Mouse (Mus musculus): Measurements from ENCODE around the gene Prss27. TPM values are rescaled to one million over a fixed set of nuclear protein-coding genes. Genes with fewer than 3 reads are reported as not detected.

The Prss27 gene
- polyA plus RNA-seq, 1 experiment from 2014 or later: 0.38 TPM

GRCm38 (mm10) chr17:24006930-24007329, 31.0 kb upstream of the Prss27 start:
- WGBS: 37% methylated on average over 2 of the region's 2 CpGs

GRCm38 (mm10) chr17:24007391-24007790, 30.6 kb upstream of the Prss27 start:
- no peaks in the 10 kb centered on the region for H3K36me3 ChIP-seq
- H3K4me1 ChIP-seq: no peaks in the 10 kb centered on the region
- 72% methylated on average over 1 of the region's 1 CpGs for WGBS
- no peak overlapping the region for H3K4me3 ChIP-seq
- no peak overlapping the region for H3K4me2 ChIP-seq
- no peaks in the 10 kb centered on the region for H3K9me3 ChIP-seq
- 0 out of 2 replicates have a peak, but pooled peaks cover 2% of the 10 kb centered on the region for H3K27me3 ChIP-seq
- H3K9ac ChIP-seq: no peak overlapping the region
- no peak overlapping the region for H3K27ac ChIP-seq
- ATAC-seq (ENCODE audit: insufficient number of reproducible peaks, insufficient read depth, low FRiP score, low TSS enrichment, low read depth): no peak

More at GRCm38 (mm10) chr17:24006930-24007329, 31.0 kb upstream of the Prss27 start:
- H3K36me3 ChIP-seq: no peaks in the 10 kb centered on the region
- no peak overlapping the region for H3K4me2 ChIP-seq
- no peak overlapping the region for H3K4me3 ChIP-seq
- 0 out of 2 replicates have a peak, but pooled peaks cover 2% of the 10 kb centered on the region for H3K27me3 ChIP-seq
- ATAC-seq (ENCODE audit: insufficient number of reproducible peaks, insufficient read depth, low FRiP score, low TSS enrichment, low read depth): no peak
- no peaks in the 10 kb centered on the region for H3K4me1 ChIP-seq
- no peak overlapping the region for H3K27ac ChIP-seq
- no peak overlapping the region for H3K9ac ChIP-seq
- H3K9me3 ChIP-seq: no peaks in the 10 kb centered on the region

GRCm38 (mm10) chr17:24008105-24008504, 29.8 kb upstream of the Prss27 start:
- Histone ChIP-seq H3K4me2 (no peak overlapping the region), H3K4me1 (no peaks in the 10 kb centered on the region), H3K27ac (no peak overlapping the region), H3K27me3 (0 out of 2 replicates have a peak, but pooled peaks cover 2% of the 10 kb centered on the region), H3K9me3 (no peaks in the 10 kb centered on the region), H3K36me3 (no peaks in the 10 kb centered on the region), H3K4me3 (no peak overlapping the region), H3K9ac (no peak overlapping the region)
- 77% methylated on average over 4 of the region's 4 CpGs for WGBS
- ATAC-seq (ENCODE audit: insufficient number of reproducible peaks, insufficient read depth, low FRiP score, low TSS enrichment, low read depth): no peak

GRCm38 (mm10) chr17:24009617-24010016, 28.3 kb upstream of the Prss27 start:
- no peaks in the 10 kb centered on the region for H3K36me3 ChIP-seq
- no peaks in the 10 kb centered on the region for H3K9me3 ChIP-seq
- H3K27me3 ChIP-seq: 0 out of 2 replicates have a peak, but pooled peaks cover 2% of the 10 kb centered on the region
- H3K4me2 ChIP-seq: no peak overlapping the region
- H3K4me3 ChIP-seq: no peak overlapping the region
- H3K27ac ChIP-seq: no peak overlapping the region
- no peaks in the 10 kb centered on the region for H3K4me1 ChIP-seq
- no peak overlapping the region for H3K9ac ChIP-seq
- 57% methylated on average over 5 of the region's 5 CpGs for WGBS
- ATAC-seq (ENCODE audit: insufficient number of reproducible peaks, insufficient read depth, low FRiP score, low TSS enrichment, low read depth): no peak

GRCm38 (mm10) chr17:24012921-24013320, 25.0 kb upstream of the Prss27 start:
- no peak overlapping the region for H3K4me2 ChIP-seq
- H3K9me3 ChIP-seq: no peaks in the 10 kb centered on the region
- H3K4me3 ChIP-seq: no peak overlapping the region
- H3K27ac ChIP-seq: no peak overlapping the region
- WGBS: 91% methylated on average over 2 of the region's 2 CpGs
- no peaks in the 10 kb centered on the region for H3K4me1 ChIP-seq
- H3K36me3 ChIP-seq: no peaks in the 10 kb centered on the region
- 0 out of 2 replicates have a peak, but pooled peaks cover 2% of the 10 kb centered on the region for H3K27me3 ChIP-seq
- ATAC-seq (ENCODE audit: insufficient number of reproducible peaks, insufficient read depth, low FRiP score, low TSS enrichment, low read depth): no peak
- H3K9ac ChIP-seq: no peak overlapping the region

GRCm38 (mm10) chr17:24014433-24014965, 23.4 kb upstream of the Prss27 start:
- Histone ChIP-seq H3K4me3 (no peak overlapping the region), H3K4me1 (no peaks in the 10 kb centered on the region), H3K9me3 (no peaks in the 10 kb centered on the region), H3K27ac (no peak overlapping the region), H3K36me3 (no peaks in the 10 kb centered on the region), H3K4me2 (no peak overlapping the region), H3K9ac (no peak overlapping the region), H3K27me3 (no peaks in the 10 kb centered on the region)
- whole genome bisulfite sequencing: 85% methylated on average over 5 of the region's 5 CpGs
- ATAC-seq (ENCODE audit: insufficient number of reproducible peaks, insufficient read depth, low FRiP score, low TSS enrichment, low read depth): no peak

- no peaks in the 10 kb centered on the region for H3K36me3 ChIP-seq
- WGBS: 31% methylated on average over 14 of the region's 14 CpGs
Observed at GRCm38 (mm10) chr17:24015727-24016126, 22.2 kb upstream of the Prss27 start.

GRCm38 (mm10) chr17:24020696-24021095, 17.2 kb upstream of the Prss27 start:
- no peak for ATAC-seq (ENCODE audit: insufficient number of reproducible peaks, insufficient read depth, low FRiP score, low TSS enrichment, low read depth)
- Histone ChIP-seq H3K4me3 (no peak overlapping the region), H3K4me1 (peaks cover 16% of the 10 kb centered on the region), H3K27ac (0 out of 2 replicates have a peak overlapping the region, but pooled peaks have one; percentile 17), H3K4me2 (no peak overlapping the region), H3K27me3 (no peaks in the 10 kb centered on the region), H3K9me3 (no peaks in the 10 kb centered on the region), H3K36me3 (no peaks in the 10 kb centered on the region), H3K9ac (no peak overlapping the region)
- WGBS: 45% methylated on average over 6 of the region's 6 CpGs

More at GRCm38 (mm10) chr17:24015727-24016126, 22.2 kb upstream of the Prss27 start:
- Histone ChIP-seq H3K4me1 (0 out of 2 replicates have a peak, but pooled peaks cover 3% of the 10 kb centered on the region), H3K27me3 (no peaks in the 10 kb centered on the region), H3K4me3 (no peak overlapping the region), H3K27ac (no peak overlapping the region), H3K9ac (no peak overlapping the region), H3K4me2 (no peak overlapping the region), H3K9me3 (no peaks in the 10 kb centered on the region)
- no peak for ATAC-seq (ENCODE audit: insufficient number of reproducible peaks, insufficient read depth, low FRiP score, low TSS enrichment, low read depth)

- 71% methylated on average over 5 of the region's 5 CpGs for WGBS
- ATAC-seq (ENCODE audit: insufficient number of reproducible peaks, insufficient read depth, low FRiP score, low TSS enrichment, low read depth): no peak
- H3K27me3 ChIP-seq: no peaks in the 10 kb centered on the region
- peaks cover 16% of the 10 kb centered on the region for H3K4me1 ChIP-seq
- H3K9me3 ChIP-seq: no peaks in the 10 kb centered on the region
- no peak overlapping the region for H3K4me3 ChIP-seq
- no peak overlapping the region for H3K9ac ChIP-seq
- no peaks in the 10 kb centered on the region for H3K36me3 ChIP-seq
- H3K27ac ChIP-seq: 0 out of 2 replicates have a peak overlapping the region, but pooled peaks have one; percentile 17
- H3K4me2 ChIP-seq: no peak overlapping the region
Observed at GRCm38 (mm10) chr17:24021375-24022199, 16.4 kb upstream of the Prss27 start.

GRCm38 (mm10) chr17:24029477-24029876, 8.5 kb upstream of the Prss27 start:
- Histone ChIP-seq H3K27me3 (peaks cover 3% of the 10 kb centered on the region; the same call in 1 of the 2 replicates), H3K4me2 (no peak overlapping the region), H3K9ac (no peak overlapping the region), H3K36me3 (no peaks in the 10 kb centered on the region), H3K4me3 (no peak overlapping the region), H3K27ac (no peak overlapping the region), H3K4me1 (peaks cover 3% of the 10 kb centered on the region; the same call in 1 of the 2 replicates), H3K9me3 (no peaks in the 10 kb centered on the region)
- 61% methylated on average over 7 of the region's 7 CpGs for WGBS
- no peak for ATAC-seq (ENCODE audit: insufficient number of reproducible peaks, insufficient read depth, low FRiP score, low TSS enrichment, low read depth)

GRCm38 (mm10) chr17:24030551-24030950, 7.4 kb upstream of the Prss27 start:
- peaks cover 3% of the 10 kb centered on the region; the same call in 1 of the 2 replicates for H3K27me3 ChIP-seq
- no peak overlapping the region for H3K9ac ChIP-seq
- H3K4me3 ChIP-seq: no peak overlapping the region
- H3K9me3 ChIP-seq: no peaks in the 10 kb centered on the region
- no peak overlapping the region for H3K4me2 ChIP-seq
- WGBS: 77% methylated on average over 19 of the region's 22 CpGs
- H3K4me1 ChIP-seq: peaks cover 3% of the 10 kb centered on the region; the same call in 1 of the 2 replicates
- H3K27ac ChIP-seq: no peak overlapping the region
- no peaks in the 10 kb centered on the region for H3K36me3 ChIP-seq
- no peak for ATAC-seq (ENCODE audit: insufficient number of reproducible peaks, insufficient read depth, low FRiP score, low TSS enrichment, low read depth)

GRCm38 (mm10) chr17:24035087-24035486, 2.9 kb upstream of the Prss27 start:
- Histone ChIP-seq H3K9ac (no peak overlapping the region), H3K27ac (no peak overlapping the region), H3K4me3 (no peak overlapping the region), H3K36me3 (no peaks in the 10 kb centered on the region), H3K4me1 (no peaks in the 10 kb centered on the region), H3K4me2 (no peak overlapping the region), H3K9me3 (no peaks in the 10 kb centered on the region), H3K27me3 (no peaks in the 10 kb centered on the region)
- 69% methylated on average over 7 of the region's 7 CpGs for WGBS
- ATAC-seq (ENCODE audit: insufficient number of reproducible peaks, insufficient read depth, low FRiP score, low TSS enrichment, low read depth): no peak
